Mouse (Mus musculus): ENCODE measurements around the gene Itih3. TPM values are rescaled to one million over a fixed set of nuclear protein-coding genes. Genes with fewer than 3 reads are reported as not detected.
A peak's percentile ranks its signal among the peaks of the same experiment; 100 is the strongest.

Itih3 gene
- polyA plus RNA-seq, 1 experiment: 1.1 TPM

DNA sequence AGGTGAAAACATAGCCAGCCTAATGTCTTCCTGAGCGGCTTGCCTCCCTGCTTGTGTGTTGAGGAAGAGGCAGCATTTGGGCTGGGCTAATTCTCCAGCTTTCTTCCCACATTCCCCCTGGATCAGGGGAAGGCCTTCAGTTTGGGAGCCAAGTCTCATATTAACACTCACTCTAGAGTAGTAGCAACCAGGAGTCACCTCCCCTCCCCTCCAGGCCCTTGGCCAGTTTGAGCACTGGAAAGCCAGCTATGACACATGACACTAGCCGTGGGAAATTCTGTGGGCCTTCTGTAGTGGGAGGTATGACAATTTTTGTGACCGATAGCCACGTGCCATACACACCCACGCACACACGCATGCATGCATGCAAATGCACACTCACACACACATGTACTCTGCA is 17.6 kb downstream of the Itih3 start:
- H3K4me3 ChIP-seq (replicated peaks; ENCODE audit: extremely low read depth, low read depth, low read length): no peak overlapping the region
- WGBS: 71% methylated on average over 6 of the region's 6 CpGs
- H3K4me1 ChIP-seq (ENCODE audit: control insufficient read depth, insufficient read depth, low read length): peaks cover 3% of the 10 kb centered on the region; the same call in 1 of the 2 replicates
- DNase-seq: no peak
- TF ChIP-seq POLR2A (IDR thresholded peaks at IDR 0.05; ENCODE audit: borderline replicate concordance, extremely low read depth, low read depth, low read length) (no peak), CTCF (IDR thresholded peaks at IDR 0.05; ENCODE audit: insufficient read depth, low read length) (no peak)

DNA sequence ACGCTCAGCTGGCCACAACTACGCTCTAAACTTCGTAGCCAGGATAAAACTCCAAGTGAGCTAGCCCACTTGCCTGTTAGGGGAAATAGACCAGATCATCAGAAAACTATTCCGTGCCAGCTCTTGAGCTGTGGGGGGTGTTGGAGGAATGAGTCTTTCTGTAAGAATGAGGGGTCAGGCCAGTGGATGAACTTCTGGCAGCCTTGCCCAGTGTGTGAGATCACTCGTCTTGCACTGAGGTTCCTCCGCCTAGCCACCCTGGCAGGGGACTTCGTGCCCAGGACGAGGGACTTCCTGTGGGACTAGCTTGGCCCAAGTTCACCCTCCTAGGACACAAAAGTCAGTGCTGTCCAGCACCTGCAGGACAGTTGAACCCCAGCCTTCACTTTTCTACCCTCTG is 19.3 kb downstream of the Itih3 start:
- WGBS: 57% methylated on average over 8 of the region's 8 CpGs
- TF ChIP-seq CTCF (IDR thresholded peaks at IDR 0.05; ENCODE audit: insufficient read depth, low read length) (no peak), POLR2A (IDR thresholded peaks at IDR 0.05; ENCODE audit: borderline replicate concordance, extremely low read depth, low read depth, low read length) (no peak)
- no peak for DNase-seq
- Histone ChIP-seq H3K4me1 (ENCODE audit: control insufficient read depth, insufficient read depth, low read length) (peaks cover 3% of the 10 kb centered on the region; the same call in 1 of the 2 replicates), H3K4me3 (replicated peaks; ENCODE audit: extremely low read depth, low read depth, low read length) (no peak overlapping the region)

DNA sequence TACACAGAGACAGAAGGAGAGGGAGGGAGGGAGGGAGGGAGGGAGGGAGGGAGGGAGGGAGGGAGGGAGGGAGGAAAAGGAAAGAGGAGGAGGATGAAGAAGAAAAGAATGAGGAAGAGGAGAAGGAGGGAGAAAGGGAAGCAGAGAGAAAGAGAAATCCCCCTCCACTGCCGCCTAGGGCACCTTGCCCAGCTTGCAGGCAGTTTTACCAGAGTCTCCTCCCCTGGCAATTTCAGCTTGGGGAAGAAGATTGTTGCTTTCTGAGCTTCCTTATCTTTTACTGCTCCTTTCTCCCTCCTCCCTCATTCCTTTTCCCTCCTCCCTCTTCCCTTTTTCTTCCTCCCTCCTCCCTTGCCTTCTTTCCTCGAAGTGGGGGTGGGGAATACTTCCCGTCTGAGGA is 20.5 kb downstream of the Itih3 start:
- H3K4me3 ChIP-seq (replicated peaks; ENCODE audit: extremely low read depth, low read depth, low read length): no peak overlapping the region
- TF ChIP-seq POLR2A (IDR thresholded peaks at IDR 0.05; ENCODE audit: borderline replicate concordance, extremely low read depth, low read depth, low read length) (no peak), CTCF (IDR thresholded peaks at IDR 0.05; ENCODE audit: insufficient read depth, low read length) (no peak)
- whole genome bisulfite sequencing: 40% methylated on average over 3 of the region's 3 CpGs
- H3K4me1 ChIP-seq (ENCODE audit: control insufficient read depth, insufficient read depth, low read length): peaks cover 3% of the 10 kb centered on the region; the same call in 1 of the 2 replicates
- no peak for DNase-seq

DNA sequence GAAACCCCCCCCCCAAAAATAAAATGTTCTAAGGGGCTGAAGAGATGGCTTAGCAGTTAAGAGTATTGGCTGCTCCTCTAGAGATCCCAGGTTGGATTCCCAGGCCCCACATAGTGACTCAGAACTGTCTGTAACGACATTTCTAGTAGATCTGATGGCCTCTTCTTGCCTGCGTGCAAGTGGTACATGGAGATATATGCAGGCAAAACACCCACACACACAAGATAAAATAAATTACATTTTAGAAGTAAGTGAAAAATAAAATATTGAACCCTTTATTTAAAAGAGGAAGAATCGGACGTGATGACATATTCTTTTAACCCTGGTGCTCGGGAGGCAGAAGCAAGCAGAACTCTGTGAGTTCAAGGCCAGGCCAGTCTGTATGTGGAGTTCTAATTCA is 20.9 kb downstream of the Itih3 start:
- Histone ChIP-seq H3K4me1 (ENCODE audit: control insufficient read depth, insufficient read depth, low read length) (peaks cover 3% of the 10 kb centered on the region; the same call in 1 of the 2 replicates), H3K4me3 (replicated peaks; ENCODE audit: extremely low read depth, low read depth, low read length) (no peak overlapping the region)
- 86% methylated on average over 5 of the region's 5 CpGs for WGBS
- TF ChIP-seq POLR2A (IDR thresholded peaks at IDR 0.05; ENCODE audit: borderline replicate concordance, extremely low read depth, low read depth, low read length) (no peak), CTCF (IDR thresholded peaks at IDR 0.05; ENCODE audit: insufficient read depth, low read length) (no peak)
- DNase-seq: no peak

DNA sequence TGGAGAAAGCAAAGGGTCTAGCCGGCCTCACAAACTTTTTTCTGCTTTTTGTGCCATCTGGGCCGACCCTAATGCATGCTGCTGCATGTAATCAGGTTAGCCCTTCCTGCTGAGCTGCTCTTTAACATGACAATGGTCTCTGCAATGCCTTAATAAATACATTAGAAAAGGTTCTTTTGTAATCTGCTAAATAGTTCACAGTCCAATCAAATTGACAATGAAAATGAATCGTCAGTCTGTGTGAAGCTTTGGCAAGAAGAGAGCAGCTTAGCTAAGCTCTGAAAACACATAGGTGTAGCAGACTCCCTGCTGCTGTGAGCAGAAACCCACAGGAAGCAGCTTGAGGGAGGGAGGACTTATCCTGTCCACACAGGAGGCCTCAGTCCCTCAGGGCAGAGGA is 23.6 kb downstream of the Itih3 start:
- TF ChIP-seq CTCF (IDR thresholded peaks at IDR 0.05; ENCODE audit: insufficient read depth, low read length) (no peak), POLR2A (IDR thresholded peaks at IDR 0.05; ENCODE audit: borderline replicate concordance, extremely low read depth, low read depth, low read length) (no peak)
- DNase-seq: no peak
- Histone ChIP-seq H3K4me3 (replicated peaks; ENCODE audit: extremely low read depth, low read depth, low read length) (no peak overlapping the region), H3K4me1 (ENCODE audit: control insufficient read depth, insufficient read depth, low read length) (peaks cover 3% of the 10 kb centered on the region; the same call in 1 of the 2 replicates)
- 66% methylated on average over 3 of the region's 3 CpGs for WGBS

DNA sequence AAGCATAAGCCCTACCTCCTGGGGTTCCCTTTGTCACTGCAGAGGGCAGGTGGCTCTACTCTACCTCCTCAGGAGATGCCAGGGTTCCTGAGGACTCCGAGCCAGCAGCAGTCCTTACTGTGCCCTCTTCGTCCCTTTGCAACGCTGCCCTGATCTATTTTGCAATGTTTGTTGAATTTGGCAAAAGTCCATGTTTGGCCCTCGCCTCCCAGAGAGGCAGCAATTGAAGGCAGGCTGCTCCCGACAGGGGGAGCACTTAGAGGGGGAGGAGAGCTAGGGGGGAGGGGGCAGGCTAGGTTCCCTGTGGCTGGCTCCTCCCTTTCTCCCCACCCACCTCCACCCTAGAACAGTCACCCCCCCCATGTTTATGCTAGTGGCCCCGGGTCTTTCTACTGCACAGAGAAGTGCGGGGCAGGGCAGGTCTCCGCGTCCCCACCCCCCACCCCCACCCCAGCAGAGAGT is 35.3 kb downstream of the Itih3 start:
- peak; percentile 72 for DNase-seq
- peaks cover 13% of the 10 kb centered on the region for H3K4me1 ChIP-seq (ENCODE audit: control insufficient read depth, insufficient read depth, low read length)
- H3K4me3 ChIP-seq (replicated peaks; ENCODE audit: extremely low read depth, low read depth, low read length): no peak overlapping the region
- 3% methylated on average over 9 of the region's 9 CpGs for WGBS
- TF ChIP-seq POLR2A (IDR thresholded peaks at IDR 0.05; ENCODE audit: borderline replicate concordance, extremely low read depth, low read depth, low read length): no peak; the same call in 1 of the 2 replicates
- peak; percentile 40; the same call in 1 of the 2 replicates for TF ChIP-seq CTCF (IDR thresholded peaks at IDR 0.05; ENCODE audit: insufficient read depth, low read length)

DNA sequence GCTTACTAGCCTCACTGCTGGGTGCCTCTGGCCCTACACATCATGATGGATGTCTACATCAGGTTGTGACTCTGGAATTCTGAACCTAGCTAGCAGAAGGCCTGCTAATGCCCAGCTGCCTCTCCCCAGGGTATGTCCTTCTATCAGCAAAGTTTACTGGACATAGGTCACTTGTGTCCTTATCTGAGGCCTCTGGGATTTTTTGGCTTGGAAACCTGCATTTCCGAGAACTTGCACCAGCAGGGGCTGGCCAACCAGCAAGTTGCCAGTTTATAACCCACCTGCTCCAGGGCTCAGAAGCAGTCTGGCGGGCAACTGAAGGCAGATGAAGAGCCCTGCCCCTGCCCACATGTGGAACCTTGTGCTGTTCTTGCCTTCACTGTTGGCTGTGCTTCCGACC is 37.4 kb downstream of the Itih3 start, which contains the start of gene Itih4:
TSS of gene Itih4 (plus strand) at position 273 of the 400 bp plus-strand sequence.
- TF ChIP-seq POLR2A (IDR thresholded peaks at IDR 0.05; ENCODE audit: borderline replicate concordance, extremely low read depth, low read depth, low read length) (no peak), CTCF (IDR thresholded peaks at IDR 0.05; ENCODE audit: insufficient read depth, low read length) (no peak)
- WGBS: 85% methylated on average over 3 of the region's 3 CpGs
- peaks cover 13% of the 10 kb centered on the region for H3K4me1 ChIP-seq (ENCODE audit: control insufficient read depth, insufficient read depth, low read length)
- no peak for DNase-seq
- H3K4me3 ChIP-seq (replicated peaks; ENCODE audit: extremely low read depth, low read depth, low read length): no peak within 1 kb of the TSS

DNA sequence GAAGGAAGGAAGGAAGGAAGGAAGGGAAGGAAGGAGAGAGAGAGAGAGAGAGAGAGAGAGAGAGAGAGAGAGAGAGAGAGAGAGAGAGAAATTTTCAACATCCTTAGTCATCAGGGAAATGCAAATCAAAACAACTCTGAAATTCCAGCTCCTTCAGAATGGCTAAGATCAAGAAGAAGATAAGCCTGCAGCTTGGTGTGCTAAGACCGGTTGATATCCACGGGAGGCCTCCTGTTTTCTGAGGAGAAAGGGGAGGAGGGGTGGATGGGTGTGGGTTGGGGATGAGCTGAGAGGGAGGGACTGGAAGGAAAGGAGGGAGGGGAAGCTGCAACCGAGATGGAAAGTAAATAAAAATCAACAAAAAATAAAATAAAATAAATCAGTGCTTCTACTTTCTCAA is 38.3 kb downstream of the Itih3 start:
- WGBS: 18% methylated on average over 3 of the region's 3 CpGs
- Histone ChIP-seq H3K4me3 (replicated peaks; ENCODE audit: extremely low read depth, low read depth, low read length) (no peak overlapping the region), H3K4me1 (ENCODE audit: control insufficient read depth, insufficient read depth, low read length) (peaks cover 13% of the 10 kb centered on the region)
- no peak for DNase-seq
- no peak for TF ChIP-seq CTCF (IDR thresholded peaks at IDR 0.05; ENCODE audit: insufficient read depth, low read length)
- no peak for TF ChIP-seq POLR2A (IDR thresholded peaks at IDR 0.05; ENCODE audit: borderline replicate concordance, extremely low read depth, low read depth, low read length)

DNA sequence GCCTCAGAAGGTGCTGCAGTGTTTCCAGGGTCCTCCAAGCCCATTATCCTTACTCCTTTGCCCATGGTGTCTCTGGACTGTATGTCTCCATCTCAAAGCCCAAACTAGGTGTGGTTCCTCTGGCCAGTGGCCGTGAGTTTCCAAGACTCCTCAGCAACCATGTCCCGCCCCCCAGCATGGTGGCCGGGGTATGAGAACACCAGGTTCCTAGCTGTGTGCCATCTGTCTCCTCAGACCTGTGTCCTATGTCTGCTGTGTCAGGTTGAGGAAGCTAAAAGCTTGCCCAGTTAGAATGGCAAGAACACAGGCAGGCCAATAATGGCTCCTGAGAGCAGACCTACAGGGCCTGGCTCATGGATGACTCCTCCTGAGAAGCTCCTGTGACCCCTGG is 41.8 kb downstream of the Itih3 start:
- H3K4me3 ChIP-seq (replicated peaks; ENCODE audit: extremely low read depth, low read depth, low read length): no peak overlapping the region
- H3K4me1 ChIP-seq (ENCODE audit: control insufficient read depth, insufficient read depth, low read length): 0 out of 2 replicates have a peak, but pooled peaks cover 2% of the 10 kb centered on the region
- 91% methylated on average over 3 of the region's 3 CpGs for whole genome bisulfite sequencing
- TF ChIP-seq CTCF (IDR thresholded peaks at IDR 0.05; ENCODE audit: insufficient read depth, low read length) (no peak), POLR2A (IDR thresholded peaks at IDR 0.05; ENCODE audit: borderline replicate concordance, extremely low read depth, low read depth, low read length) (no peak)
- no peak for DNase-seq

Measured in lung, adult 2 months (tissue).